Mouse (Mus musculus) urinary bladder, postnatal 36 days (tissue): ENCODE data around the gene Grcc10.
A peak's percentile ranks its signal among the peaks of the same experiment; 100 is the strongest.

Experiments used
- DNase-seq, 2 experiments: peaks; one replicate each; pipeline ENCODE4 v3.0.0; 2022; ENCODE audit warnings: low spot score in 2 of 2, mixed read lengths in 1 of 2

The Grcc10 gene

GRCm38 (mm10) chr6:124757351-124757880 is 16.2 kb upstream of the Grcc10 start:
- DNase-seq: no peak

- DNase-seq: peak; percentile 73 to 87
These were observed 15.6 kb upstream of the Grcc10 start for GRCm38 (mm10) chr6:124756652-124757350.

- peak; percentile 64 to 76 for DNase-seq
These were observed 14.8 kb upstream of the Grcc10 start, which contains the start of the genes Gm45234 and Atn1 for GRCm38 (mm10) chr6:124755831-124756595. Gm45234 (minus strand) TSS chr6:124756021. Atn1 (minus strand) TSS chr6:124756524.

- no peak for DNase-seq
These were observed 14.1 kb upstream of the Grcc10 start for GRCm38 (mm10) chr6:124755306-124755705.

- no peak for DNase-seq
These were observed 12.7 kb upstream of the Grcc10 start for GRCm38 (mm10) chr6:124753861-124754260.

- no peak for DNase-seq
These were observed 9.2 kb upstream of the Grcc10 start for GRCm38 (mm10) chr6:124750405-124750804.

GRCm38 (mm10) chr6:124746654-124747632 is 5.8 kb upstream of the Grcc10 start:
- no peak for DNase-seq

- no peak for DNase-seq
These were observed 5.1 kb upstream of the Grcc10 start for GRCm38 (mm10) chr6:124746296-124746605.

- DNase-seq: peak; percentile 87 to 94
These were observed 4.5 kb upstream of the Grcc10 start for GRCm38 (mm10) chr6:124745490-124746295.

GRCm38 (mm10) chr6:124744755-124745321 is 3.7 kb upstream of the Grcc10 start:
- no peak for DNase-seq

GRCm38 (mm10) chr6:124743647-124744046 is 2.5 kb upstream of the Grcc10 start:
- DNase-seq: no peak

GRCm38 (mm10) chr6:124742839-124743514 is 1.8 kb upstream of the Grcc10 start:
- DNase-seq: no peak

- DNase-seq: no peak
These were observed 668 bp upstream of the Grcc10 start for GRCm38 (mm10) chr6:124741842-124742241.

- peak in 1 of 2 experiments; percentile 44 for DNase-seq
These were observed 825 bp downstream of the Grcc10 start for GRCm38 (mm10) chr6:124740211-124740887.

GRCm38 (mm10) chr6:124739231-124739796 is 1.9 kb downstream of the Grcc10 start:
- no peak for DNase-seq

- DNase-seq: peak; percentile 64 to 78
These were observed 2.6 kb downstream of the Grcc10 start, which contains the start of gene Ptpn6 for GRCm38 (mm10) chr6:124738511-124739023. Ptpn6 (minus strand) TSS chr6:124738714.

GRCm38 (mm10) chr6:124737040-124737439 is 4.1 kb downstream of the Grcc10 start:
- no peak for DNase-seq

GRCm38 (mm10) chr6:124734417-124734816 is 6.8 kb downstream of the Grcc10 start:
- no peak for DNase-seq
